Mouse (Mus musculus): ENCODE data around the gene Stk11. TPM values are rescaled to one million over a fixed set of nuclear protein-coding genes. Genes with fewer than 3 reads are reported as not detected.
A peak's percentile ranks its signal among the peaks of the same experiment; 100 is the strongest.

Gene Stk11
- polyA plus RNA-seq, 1 experiment from 2014 or later = 19.2 TPM

DNA sequence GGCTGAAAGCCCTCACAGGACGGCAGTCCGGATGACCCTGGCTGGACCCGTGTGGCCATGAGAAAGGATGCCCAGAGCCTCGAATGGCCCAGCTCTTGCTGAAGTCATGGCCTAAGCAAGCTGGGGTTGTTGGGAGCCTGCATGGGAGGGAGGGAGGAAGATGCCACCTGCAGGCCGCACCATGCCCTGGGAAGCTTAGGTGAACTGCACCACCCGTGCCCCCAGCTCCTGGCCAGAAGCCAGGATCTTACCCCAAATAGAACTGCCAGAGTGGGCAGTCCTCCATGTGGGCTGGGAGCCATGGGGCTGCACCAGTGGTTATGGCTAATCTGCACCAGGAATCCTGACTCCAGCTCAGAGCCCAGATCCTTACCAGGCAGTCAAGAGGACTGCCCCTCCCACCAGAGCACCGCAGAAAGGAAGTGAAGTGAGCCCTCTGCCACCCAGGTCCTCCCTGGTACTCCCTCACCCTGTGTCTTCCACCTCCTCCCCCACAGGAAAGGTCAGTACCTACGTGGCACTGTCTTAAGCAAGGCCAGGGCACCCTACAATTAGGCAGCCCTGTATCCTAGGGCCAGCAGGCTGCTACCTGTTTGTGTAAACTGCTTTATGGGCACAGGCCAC is 17.7 kb downstream of the Stk11 start:
- 71% methylated on average over 8 of the region's 8 CpGs for WGBS
- H3K27me3 ChIP-seq (replicated peaks) = peaks cover 12% of the 10 kb centered on the region
- ATAC-seq (ENCODE audit: insufficient read depth, low FRiP score, low read depth) = no peak
- H3K36me3 ChIP-seq = peaks cover 35% of the 10 kb centered on the region
- no peaks in the 10 kb centered on the region for H3K9me3 ChIP-seq
- H3K27ac ChIP-seq = no peak overlapping the region
- H3K4me3 ChIP-seq (replicated peaks) = no peak overlapping the region
- H3K4me2 ChIP-seq = no peak overlapping the region
- no peak overlapping the region for H3K9ac ChIP-seq
- H3K4me1 ChIP-seq = peaks cover 45% of the 10 kb centered on the region

GRCm38 (mm10) chr10:80134421-80134820 is 18.8 kb downstream of the Stk11 start:
- peaks cover 26% of the 10 kb centered on the region for H3K36me3 ChIP-seq
- H3K4me2 ChIP-seq = no peak overlapping the region
- H3K27ac ChIP-seq = no peak overlapping the region
- H3K4me1 ChIP-seq = peaks cover 52% of the 10 kb centered on the region
- H3K4me3 ChIP-seq (replicated peaks) = no peak overlapping the region
- WGBS = 84% methylated on average over 9 of the region's 9 CpGs
- H3K27me3 ChIP-seq (replicated peaks) = peaks cover 16% of the 10 kb centered on the region
- H3K9me3 ChIP-seq = no peaks in the 10 kb centered on the region
- H3K9ac ChIP-seq = no peak overlapping the region
- ATAC-seq (ENCODE audit: insufficient read depth, low FRiP score, low read depth) = no peak

GRCm38 (mm10) chr10:80135161-80135560 is 19.6 kb downstream of the Stk11 start:
- Histone ChIP-seq H3K4me3 (replicated peaks) (no peak overlapping the region), H3K36me3 (peaks cover 23% of the 10 kb centered on the region), H3K9me3 (no peaks in the 10 kb centered on the region), H3K27ac (no peak overlapping the region), H3K27me3 (replicated peaks) (peaks cover 16% of the 10 kb centered on the region), H3K9ac (no peak overlapping the region), H3K4me2 (no peak overlapping the region), H3K4me1 (peaks cover 51% of the 10 kb centered on the region)
- 82% methylated on average over 10 of the region's 10 CpGs for WGBS
- ATAC-seq (ENCODE audit: insufficient read depth, low FRiP score, low read depth) = no peak

DNA sequence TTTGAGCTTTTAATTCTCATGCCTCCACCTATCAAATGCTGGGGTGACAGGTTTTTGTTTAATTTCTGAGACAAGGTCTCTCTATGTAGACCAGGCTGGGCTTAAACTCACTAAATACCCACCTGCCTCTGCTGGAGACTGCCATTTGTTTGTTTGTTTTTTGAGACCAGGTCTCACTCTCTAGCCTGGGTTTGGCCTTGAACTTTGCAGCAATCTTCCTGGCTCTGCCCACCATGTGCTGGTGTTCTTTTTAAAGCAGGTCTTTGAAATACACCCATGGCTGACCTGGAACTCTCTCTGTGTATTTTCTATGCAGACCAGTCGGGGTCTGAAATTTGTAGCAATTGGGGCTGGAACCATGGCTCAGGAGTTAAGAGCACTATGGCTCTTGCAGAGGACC is 20.0 kb downstream of the Stk11 start:
- no peak overlapping the region for H3K4me2 ChIP-seq
- H3K4me1 ChIP-seq = peaks cover 52% of the 10 kb centered on the region
- H3K36me3 ChIP-seq = peaks cover 19% of the 10 kb centered on the region
- H3K4me3 ChIP-seq (replicated peaks) = no peak overlapping the region
- WGBS = 87% methylated on average over 1 of the region's 1 CpGs
- H3K9ac ChIP-seq = no peak overlapping the region
- peaks cover 16% of the 10 kb centered on the region for H3K27me3 ChIP-seq (replicated peaks)
- ATAC-seq (ENCODE audit: insufficient read depth, low FRiP score, low read depth) = no peak
- no peaks in the 10 kb centered on the region for H3K9me3 ChIP-seq
- H3K27ac ChIP-seq = no peak overlapping the region

- peak overlapping the region; percentile 63 for H3K4me3 ChIP-seq (replicated peaks)
- peaks cover 16% of the 10 kb centered on the region for H3K27me3 ChIP-seq (replicated peaks)
- H3K4me1 ChIP-seq = peaks cover 44% of the 10 kb centered on the region
- H3K4me2 ChIP-seq = peak overlapping the region; percentile 99
- H3K36me3 ChIP-seq = peaks cover 11% of the 10 kb centered on the region
- no peaks in the 10 kb centered on the region for H3K9me3 ChIP-seq
- WGBS = 17% methylated on average over 46 of the region's 49 CpGs
- H3K9ac ChIP-seq = no peak overlapping the region
- no peak for ATAC-seq (ENCODE audit: insufficient read depth, low FRiP score, low read depth)
- peak overlapping the region; percentile 69; the same call in 1 of the 2 replicates for H3K27ac ChIP-seq
These were observed 20.8 kb downstream of the Stk11 start for GRCm38 (mm10) chr10:80136179-80136951.

- Histone ChIP-seq H3K9me3 (no peaks in the 10 kb centered on the region), H3K36me3 (peaks cover 5% of the 10 kb centered on the region), H3K27me3 (replicated peaks) (peaks cover 16% of the 10 kb centered on the region), H3K27ac (peak overlapping the region; percentile 69), H3K4me3 (replicated peaks) (peak overlapping the region; percentile 63), H3K4me1 (peaks cover 37% of the 10 kb centered on the region), H3K4me2 (peak overlapping the region; percentile 99), H3K9ac (no peak overlapping the region)
- 5% methylated on average over 29 of the region's 29 CpGs for WGBS
- no peak for ATAC-seq (ENCODE audit: insufficient read depth, low FRiP score, low read depth)
These were observed 21.5 kb downstream of the Stk11 start for GRCm38 (mm10) chr10:80136952-80137625.

GRCm38 (mm10) chr10:80137626-80138552 is 22.3 kb downstream of the Stk11 start:
- whole genome bisulfite sequencing = 7% methylated on average over 30 of the region's 33 CpGs
- no peak for ATAC-seq (ENCODE audit: insufficient read depth, low FRiP score, low read depth)
- Histone ChIP-seq H3K4me2 (peak overlapping the region; percentile 99), H3K27me3 (replicated peaks) (peaks cover 16% of the 10 kb centered on the region), H3K36me3 (no peaks in the 10 kb centered on the region), H3K9me3 (no peaks in the 10 kb centered on the region), H3K4me1 (peaks cover 39% of the 10 kb centered on the region), H3K4me3 (replicated peaks) (peak overlapping the region; percentile 63), H3K27ac (peak overlapping the region; percentile 75), H3K9ac (peak overlapping the region; percentile 65; the same call in 1 of the 2 replicates)

GRCm38 (mm10) chr10:80138553-80139438 is 23.2 kb downstream of the Stk11 start, which contains the start of gene Atp5d:
Gene Atp5d, plus strand, starts transcription at chr10:80138632.
- Histone ChIP-seq H3K36me3 (peaks cover under 1% of the 10 kb centered on the region; the same call in 1 of the 2 replicates), H3K4me2 (peak within 1 kb of the TSS; percentile 99), H3K9me3 (no peaks in the 10 kb centered on the region), H3K27ac (peak within 1 kb of the TSS; percentile 75), H3K4me1 (peaks cover 41% of the 10 kb centered on the region), H3K9ac (peak within 1 kb of the TSS; percentile 65), H3K4me3 (replicated peaks) (peak within 1 kb of the TSS; percentile 63), H3K27me3 (replicated peaks) (peaks cover 16% of the 10 kb centered on the region)
- ATAC-seq (ENCODE audit: insufficient read depth, low FRiP score, low read depth) = peak; percentile 4; the same call in 1 of the 2 replicates
- under 1% methylated on average over 65 of the region's 94 CpGs for WGBS

- Histone ChIP-seq H3K36me3 (peaks cover 6% of the 10 kb centered on the region), H3K9ac (peak overlapping the region; percentile 65), H3K27me3 (replicated peaks) (peaks cover 16% of the 10 kb centered on the region), H3K4me2 (peak overlapping the region; percentile 99), H3K4me1 (peaks cover 46% of the 10 kb centered on the region), H3K9me3 (no peaks in the 10 kb centered on the region), H3K4me3 (replicated peaks) (peak overlapping the region; percentile 63), H3K27ac (peak overlapping the region; percentile 75)
- ATAC-seq (ENCODE audit: insufficient read depth, low FRiP score, low read depth) = peak; percentile 0; the same call in 1 of the 2 replicates
- 2% methylated on average over 9 of the region's 10 CpGs for WGBS
These were observed 23.8 kb downstream of the Stk11 start for GRCm38 (mm10) chr10:80139439-80139775.

GRCm38 (mm10) chr10:80139975-80140665 is 24.5 kb downstream of the Stk11 start:
- 75% methylated on average over 11 of the region's 11 CpGs for WGBS
- Histone ChIP-seq H3K27ac (peak overlapping the region; percentile 84; the same call in 1 of the 2 replicates), H3K9me3 (no peaks in the 10 kb centered on the region), H3K4me3 (replicated peaks) (no peak overlapping the region), H3K9ac (no peak overlapping the region), H3K4me2 (no peak overlapping the region; the same call in 1 of the 2 replicates), H3K36me3 (peaks cover 9% of the 10 kb centered on the region), H3K4me1 (peaks cover 46% of the 10 kb centered on the region), H3K27me3 (replicated peaks) (peaks cover 16% of the 10 kb centered on the region)
- ATAC-seq (ENCODE audit: insufficient read depth, low FRiP score, low read depth) = no peak
